Mouse (Mus musculus) intestine, postnatal 0 days (tissue): ENCODE results near the gene Btbd3. TPM values are rescaled to one million over a fixed set of nuclear protein-coding genes. Genes with fewer than 3 reads are reported as not detected.
"Not testable (repeated sequence)": the region's sequence is repeated elsewhere in the genome, so short reads cannot be mapped to it uniquely, and the experiment has no call there.

Experiments used
- ATAC-seq: fragments of 200-750 bp; cut with Nextera tagmentation; 2 replicates; pipeline ENCODE4 v1.8.0; 2017; ENCODE audit warnings: mild to moderate bottlenecking, moderate TSS enrichment, moderate library complexity
- H3K27ac ChIP-seq: fragments of 300-500 bp; sonication (generic); 2 replicates; pipeline ENCODE4 v1.5.1; 2014; ENCODE audit warnings: mild to moderate bottlenecking, low read depth, low read length, moderate library complexity
- H3K27me3 ChIP-seq: fragments of 300-500 bp; sonication (generic); replicated peaks from 2 replicates; pipeline ENCODE4 v1.6.1; 2014; ENCODE audit warnings: low read length, mixed read lengths; ENCODE audit not compliant: control insufficient read depth, insufficient read depth
- H3K36me3 ChIP-seq: fragments of 300-500 bp; sonication (generic); 2 replicates; pipeline ENCODE4 v1.6.1; 2014; ENCODE audit warnings: mild to moderate bottlenecking, moderate library complexity; ENCODE audit not compliant: control insufficient read depth, insufficient read depth
- H3K4me1 ChIP-seq: fragments of 300-500 bp; sonication (generic); replicated peaks from 2 replicates; pipeline ENCODE4 v1.6.1; 2014; ENCODE audit warnings: antibody characterized with exemption, low read length, mixed read lengths; ENCODE audit not compliant: control insufficient read depth, insufficient read depth
- H3K4me2 ChIP-seq: fragments of 300-500 bp; sonication (generic); replicated peaks from 2 replicates; pipeline ENCODE4 v1.6.1; 2014; ENCODE audit warnings: low read depth, mild to moderate bottlenecking, moderate library complexity
- H3K4me3 ChIP-seq: fragments of 300-500 bp; sonication (generic); 2 replicates; pipeline ENCODE4 v1.5.1; 2014; ENCODE audit warnings: low read depth, low read length
- H3K9ac ChIP-seq: fragments of 300-500 bp; sonication (generic); 2 replicates; pipeline ENCODE4 v1.6.1; 2014; ENCODE audit warnings: mild to moderate bottlenecking, low read depth, low read length
- H3K9me3 ChIP-seq: fragments of 300-500 bp; sonication (generic); 2 replicates; pipeline ENCODE4 v1.6.1; 2016; ENCODE audit warnings: mixed run types; ENCODE audit not compliant: control insufficient read depth
- CTCF ChIP-seq: sonication (generic); IDR thresholded peaks from 2 replicates; pipeline ENCODE4 v1.5.1; 2016; ENCODE audit warnings: low read depth, mild to moderate bottlenecking, control low read depth, antibody characterized with exemption, moderate library complexity
- WGBS: fragments of 180-500 bp; shearing (Covaris S2); extraction: QIAGEN DNeasy Blood & Tissue Kit; methylation state at CpG from one replicate; pipeline ENCODE4 v1.1.7; 2014; 5-methylcytosine and 5-hydroxymethylcytosine counted together
- polyA plus RNA-seq: library from polyadenylated mRNA; unstranded; fragments of >200 nt; fragmentation: Nextera tagmentation; extraction: Ambion mirVana; gene quantifications from 2 replicates; pipeline ENCODE4 v1.2.1, GENCODE M21; 2015

Btbd3 gene
- polyA plus RNA-seq, 1 experiment from 2014 or later = 10.6 TPM

- no peak for ATAC-seq
- WGBS = 78% methylated on average over 16 of the region's 16 CpGs
- H3K27me3 ChIP-seq = no peaks in the 10 kb centered on the region
- no peak overlapping the region for H3K4me3 ChIP-seq
- no peaks in the 10 kb centered on the region for H3K9me3 ChIP-seq
- H3K27ac ChIP-seq = no peak overlapping the region
- no peak for TF ChIP-seq CTCF
- no peak overlapping the region for H3K4me2 ChIP-seq
- H3K36me3 ChIP-seq = no peaks in the 10 kb centered on the region
- no peaks in the 10 kb centered on the region for H3K4me1 ChIP-seq
- no peak overlapping the region for H3K9ac ChIP-seq
Measured at GRCm38 (mm10) chr2:138322270-138323114, 66.1 kb downstream of the Btbd3 start.

- Histone ChIP-seq H3K27ac (no peak overlapping the region), H3K4me3 (no peak overlapping the region), H3K9ac (no peak overlapping the region), H3K4me2 (no peak overlapping the region), H3K27me3 (no peaks in the 10 kb centered on the region), H3K9me3 (no peaks in the 10 kb centered on the region), H3K4me1 (no peaks in the 10 kb centered on the region), H3K36me3 (no peaks in the 10 kb centered on the region)
- no peak for ATAC-seq
- WGBS = 69% methylated on average over 4 of the region's 4 CpGs
- TF ChIP-seq CTCF = no peak
Measured at GRCm38 (mm10) chr2:138326367-138326766, 70.0 kb downstream of the Btbd3 start.

- H3K27ac ChIP-seq, ATAC-seq, H3K36me3 ChIP-seq, H3K9me3 ChIP-seq, H3K4me3 ChIP-seq, H3K27me3 ChIP-seq, H3K4me2 ChIP-seq, H3K9ac ChIP-seq, H3K4me1 ChIP-seq: not testable (repeated sequence)
- 62% methylated on average over 2 of the region's 2 CpGs for WGBS
Measured at GRCm38 (mm10) chr2:138334198-138334597, 77.8 kb downstream of the Btbd3 start.

GRCm38 (mm10) chr2:138337886-138338494 lies 81.6 kb downstream of the Btbd3 start:
- no peak for ATAC-seq
- Histone ChIP-seq H3K36me3 (no peaks in the 10 kb centered on the region), H3K4me1 (no peaks in the 10 kb centered on the region), H3K27me3 (no peaks in the 10 kb centered on the region), H3K27ac (no peak overlapping the region), H3K4me2 (no peak overlapping the region), H3K9me3 (no peaks in the 10 kb centered on the region), H3K9ac (no peak overlapping the region), H3K4me3 (no peak overlapping the region)
- 75% methylated on average over 6 of the region's 6 CpGs for WGBS
- no peak for TF ChIP-seq CTCF

- Histone ChIP-seq H3K4me3 (no peak overlapping the region), H3K9me3 (no peaks in the 10 kb centered on the region), H3K36me3 (no peaks in the 10 kb centered on the region), H3K27ac (no peak overlapping the region), H3K9ac (no peak overlapping the region), H3K4me1 (no peaks in the 10 kb centered on the region), H3K27me3 (no peaks in the 10 kb centered on the region), H3K4me2 (no peak overlapping the region)
- WGBS = 72% methylated on average over 1 of the region's 1 CpGs
- no peak for ATAC-seq
- no peak for TF ChIP-seq CTCF
Measured at GRCm38 (mm10) chr2:138338524-138338923, 82.2 kb downstream of the Btbd3 start.

- Histone ChIP-seq H3K27me3 (no peaks in the 10 kb centered on the region), H3K9me3 (no peaks in the 10 kb centered on the region), H3K27ac (no peak overlapping the region), H3K4me2 (no peak overlapping the region), H3K9ac (no peak overlapping the region), H3K36me3 (no peaks in the 10 kb centered on the region), H3K4me3 (no peak overlapping the region), H3K4me1 (no peaks in the 10 kb centered on the region)
- WGBS = 81% methylated on average over 3 of the region's 3 CpGs
- no peak for TF ChIP-seq CTCF
- no peak for ATAC-seq
Measured at GRCm38 (mm10) chr2:138355366-138355765, 99.0 kb downstream of the Btbd3 start.
